Mouse (Mus musculus) stomach, postnatal 0 days (tissue): ENCODE results near the gene Ankrd6.

Experiments
- CTCF ChIP-seq: IDR thresholded peaks from 2 replicates; pipeline ENCODE4 v1.5.1; 2016; ENCODE audit warnings: antibody characterized with exemption, low read depth, mild to moderate bottlenecking, moderate library complexity
- EP300 ChIP-seq: optimal IDR thresholded peaks from 2 replicates; pipeline ENCODE3; 2016; ENCODE audit warnings: antibody characterized with exemption

GRCm38 (mm10) chr4:32838401-32838800 is 112.2 kb downstream of the Ankrd6 start:
- TF ChIP-seq CTCF = no peak
- TF ChIP-seq EP300 = no peak
